Mouse (Mus musculus): ENCODE data around the gene Ift122.

The Ift122 gene

DNA sequence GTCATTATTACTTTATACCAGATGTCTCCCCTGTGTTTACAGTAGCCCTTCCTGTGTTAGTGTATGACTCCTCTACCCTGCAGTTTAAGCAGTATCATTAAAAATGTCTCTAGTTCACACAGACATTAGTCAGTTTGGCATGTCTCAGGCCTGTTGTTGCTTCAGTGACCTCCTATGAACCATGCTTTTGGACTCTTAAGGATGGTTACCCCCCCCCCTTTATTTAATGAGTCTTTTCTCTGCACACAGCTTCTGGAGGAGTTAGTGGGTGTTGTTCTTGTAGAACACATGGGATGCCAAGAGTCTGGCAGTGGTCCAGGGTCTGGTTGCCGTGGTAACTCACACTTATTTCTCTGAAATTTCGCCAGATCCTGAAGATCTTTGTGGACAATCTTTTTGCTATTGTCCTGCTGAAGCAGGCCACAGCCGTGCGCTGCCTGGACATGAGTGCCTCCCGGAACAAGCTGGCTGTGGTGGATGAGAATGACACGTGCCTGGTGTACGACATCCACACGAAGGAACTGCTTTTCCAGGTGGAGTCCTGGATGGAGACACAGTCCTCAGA, 38.3 kb downstream of the Ift122 start:
- DNase-seq (ENCODE audit: low spot score): no peak

DNA sequence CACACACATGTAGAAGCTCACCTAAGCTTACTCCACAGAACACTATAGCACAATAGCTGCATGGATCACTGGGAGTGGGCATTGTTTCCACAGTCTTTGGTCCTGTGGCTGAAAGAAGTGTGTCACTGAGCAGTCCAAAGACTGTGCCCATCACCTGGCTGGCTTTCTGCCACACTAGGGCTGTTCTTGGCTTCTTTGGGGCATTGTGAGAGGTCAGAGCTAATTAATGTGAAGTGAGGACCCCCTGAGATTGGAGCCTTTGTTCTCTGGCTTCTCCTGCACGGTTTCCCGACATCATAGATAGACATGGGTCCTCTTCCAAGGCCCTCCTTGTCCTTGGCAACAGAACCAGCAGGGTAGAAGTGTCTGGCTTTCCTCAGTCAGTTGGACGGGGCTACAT, 39.1 kb downstream of the Ift122 start:
- DNase-seq (ENCODE audit: low spot score): no peak

DNA sequence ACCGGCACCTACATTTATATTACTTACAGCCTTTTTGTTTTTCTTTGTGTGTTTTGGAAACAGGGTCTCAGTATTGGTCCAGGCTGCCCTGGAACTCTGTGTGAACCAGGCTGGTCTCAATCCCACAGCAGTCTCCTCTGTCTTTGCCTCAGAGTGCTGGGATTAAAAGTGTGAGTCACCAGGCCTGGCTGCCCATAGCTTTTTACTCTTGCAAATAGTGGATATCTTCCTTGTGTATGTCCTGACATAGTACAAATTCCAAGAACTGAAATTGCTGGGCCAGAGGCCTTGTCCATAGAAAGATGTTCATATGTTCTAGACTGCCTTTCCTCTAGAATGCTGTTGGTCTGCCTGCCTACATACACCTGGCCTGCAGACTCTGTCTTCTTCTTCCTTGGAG, 43.1 kb downstream of the Ift122 start:
- no peak for DNase-seq (ENCODE audit: low spot score)

DNA sequence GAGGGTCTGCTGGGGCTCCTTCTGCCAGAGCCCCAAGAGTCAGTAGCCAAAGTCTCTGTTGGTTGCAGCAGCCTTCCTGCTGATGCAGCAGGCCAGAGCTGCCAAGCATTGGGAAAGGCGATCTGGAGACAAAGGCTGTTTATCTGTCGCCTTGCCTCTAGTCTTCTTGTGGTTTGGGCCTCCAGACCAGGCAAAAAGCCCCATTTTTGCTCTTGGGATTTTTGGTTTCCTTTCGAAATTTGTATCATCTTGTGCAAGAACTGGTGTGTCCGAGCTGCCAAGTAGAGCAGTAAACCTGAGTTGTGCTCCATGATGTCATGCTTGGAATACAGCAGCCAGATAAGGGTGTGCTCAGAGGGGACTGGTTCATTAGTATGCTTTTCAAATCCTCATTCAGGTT, 43.8 kb downstream of the Ift122 start:
- DNase-seq (ENCODE audit: low spot score): peak; percentile 44

DNA sequence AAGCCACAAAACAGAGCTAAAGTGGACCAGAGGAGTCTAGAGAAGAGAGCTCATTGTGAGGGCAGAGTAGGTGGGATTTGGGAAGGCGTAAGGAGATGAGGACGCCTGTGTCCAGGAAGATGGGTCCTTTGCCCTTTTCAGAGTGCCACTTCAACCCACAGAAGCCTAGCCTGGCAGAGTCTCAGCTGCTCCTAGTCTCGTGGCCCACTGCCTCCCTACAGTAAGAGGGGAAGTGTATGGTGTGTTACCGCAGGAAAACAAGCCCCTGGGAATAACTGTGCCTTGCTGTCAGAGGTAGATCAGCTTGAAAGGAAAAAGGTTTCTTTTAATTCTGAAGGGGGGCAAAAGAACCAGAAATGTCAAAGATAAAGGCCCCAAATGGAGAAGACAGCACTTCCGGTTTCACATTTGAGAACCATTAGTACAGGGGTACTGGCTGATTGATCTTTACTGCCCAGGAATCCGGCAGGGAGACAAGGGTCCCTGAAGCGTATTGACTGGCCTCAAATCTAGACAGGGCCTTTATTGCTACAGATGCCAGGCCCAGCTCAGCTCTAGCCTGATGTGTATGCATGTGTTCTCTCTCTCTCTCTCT, 44.8 kb downstream of the Ift122 start:
- no peak for DNase-seq (ENCODE audit: low spot score)

DNA sequence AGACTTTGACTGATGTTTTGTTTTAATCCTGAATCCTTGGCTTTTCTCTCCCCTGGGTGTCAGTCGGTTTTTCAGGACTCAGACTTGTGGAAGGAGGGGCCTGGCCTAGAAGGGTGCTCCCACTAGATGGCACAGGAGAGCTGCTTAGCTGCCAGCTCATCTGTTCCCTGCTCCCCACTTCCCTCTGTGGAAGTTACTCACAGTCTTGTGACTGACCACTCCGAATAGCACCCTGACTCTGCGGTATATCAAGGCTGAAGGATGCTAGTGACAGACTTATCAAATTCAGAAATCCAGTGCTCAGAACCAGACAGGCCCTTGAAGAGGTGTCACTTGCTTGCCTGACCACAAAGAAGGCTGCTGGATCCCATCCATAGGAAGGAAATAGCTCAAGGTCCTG, 47.8 kb downstream of the Ift122 start:
- DNase-seq (ENCODE audit: low spot score): peak; percentile 63

DNA sequence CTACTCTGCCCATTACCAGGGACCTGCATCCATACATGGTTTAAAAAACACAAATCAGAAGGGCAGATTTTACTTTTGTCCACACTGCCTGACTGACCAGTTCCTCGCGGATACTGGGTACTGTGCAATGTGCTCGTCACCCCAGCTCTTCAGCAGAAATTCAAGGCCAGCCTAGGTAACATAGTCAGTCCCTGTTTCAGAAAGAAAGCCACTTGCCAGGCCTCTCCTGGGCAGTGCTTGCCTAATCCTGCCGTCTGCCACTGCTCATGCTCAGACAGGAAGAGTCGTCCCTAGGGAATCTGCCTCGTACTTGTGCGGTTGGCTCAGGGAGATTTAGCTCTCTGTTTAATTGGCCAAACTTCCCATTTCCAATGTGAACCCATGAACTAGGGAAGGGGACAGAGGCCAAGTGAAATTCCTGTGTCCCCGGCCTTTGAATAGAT, 48.2 kb downstream of the Ift122 start:
- no peak for DNase-seq (ENCODE audit: low spot score)

DNA sequence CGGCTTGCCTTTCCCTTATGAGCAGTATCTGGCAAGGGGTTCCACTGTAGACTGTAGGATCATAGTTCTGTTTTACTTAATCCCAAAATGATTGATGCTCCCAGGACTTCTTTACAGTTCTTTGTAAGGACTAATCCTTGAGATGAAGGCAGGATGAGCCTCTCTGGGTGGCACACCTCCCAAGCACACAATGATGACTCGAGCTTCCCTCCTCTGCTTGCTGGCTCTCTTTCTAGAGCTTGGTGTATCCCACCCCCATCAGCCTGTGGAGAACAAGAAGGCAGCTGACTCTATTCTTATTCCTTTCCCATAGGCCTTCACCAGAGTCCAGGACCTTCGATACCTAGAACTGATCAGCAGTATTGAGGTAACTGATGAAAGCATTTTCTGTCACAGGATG, 49.3 kb downstream of the Ift122 start:
- no peak for DNase-seq (ENCODE audit: low spot score)

DNA sequence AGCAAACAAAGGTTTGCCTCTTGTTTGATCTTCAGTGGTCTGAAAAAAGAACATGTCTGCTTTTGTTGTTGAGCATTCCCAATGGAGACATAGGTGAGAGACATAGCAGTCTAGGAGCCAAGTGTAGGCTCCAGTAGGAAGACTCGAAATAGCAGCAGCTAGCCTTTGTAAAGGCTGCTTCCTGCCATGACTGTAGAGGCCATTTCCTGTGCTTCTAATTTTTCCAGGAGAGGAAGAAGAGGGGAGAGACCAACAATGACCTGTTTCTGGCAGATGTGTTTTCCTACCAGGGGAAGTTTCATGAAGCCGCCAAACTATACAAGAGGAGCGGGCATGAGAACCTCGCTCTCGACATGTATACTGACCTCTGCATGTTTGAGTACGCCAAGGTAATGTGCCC, 52.3 kb downstream of the Ift122 start:
- no peak for DNase-seq (ENCODE audit: low spot score)

DNA sequence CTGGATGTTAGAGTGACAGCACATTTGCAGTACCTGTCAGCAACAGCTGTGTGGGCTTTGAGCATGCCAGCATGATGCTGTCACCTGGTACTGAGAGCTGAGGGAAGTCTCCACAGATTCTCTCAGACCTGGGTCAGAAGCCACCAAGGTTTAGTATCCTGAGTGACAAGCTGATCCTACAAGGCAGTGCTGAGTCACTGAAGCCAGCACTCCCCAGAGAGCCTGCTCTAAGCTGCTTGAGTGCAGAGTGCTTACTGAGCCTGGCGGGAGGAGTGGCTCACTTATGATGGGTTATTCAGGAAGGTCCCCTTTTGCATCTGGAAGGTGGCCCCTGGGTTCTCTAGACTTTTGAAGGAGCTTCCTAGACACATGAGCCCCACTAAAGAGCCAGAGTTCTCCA, 53.2 kb downstream of the Ift122 start:
- DNase-seq (ENCODE audit: low spot score): no peak

DNA sequence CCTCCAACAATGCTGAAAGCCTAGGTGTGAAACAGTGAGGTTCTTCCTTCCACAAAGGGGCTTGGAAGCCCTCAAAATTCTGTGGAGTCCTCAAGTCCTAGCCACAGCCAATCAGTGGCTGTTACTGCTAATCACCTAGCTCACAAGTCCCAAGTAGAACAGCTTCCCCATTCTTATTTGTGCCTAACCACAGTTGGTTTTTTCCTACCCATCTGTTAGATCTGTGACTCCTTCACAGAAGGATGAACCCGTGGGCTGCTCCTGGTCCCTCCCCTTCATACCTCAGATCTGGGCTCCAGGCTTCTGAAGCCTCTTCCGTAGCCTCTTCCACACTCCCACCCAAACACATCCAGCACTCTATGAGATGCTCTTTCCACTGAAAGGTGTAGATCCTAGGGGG, 53.6 kb downstream of the Ift122 start:
- no peak for DNase-seq (ENCODE audit: low spot score)

DNA sequence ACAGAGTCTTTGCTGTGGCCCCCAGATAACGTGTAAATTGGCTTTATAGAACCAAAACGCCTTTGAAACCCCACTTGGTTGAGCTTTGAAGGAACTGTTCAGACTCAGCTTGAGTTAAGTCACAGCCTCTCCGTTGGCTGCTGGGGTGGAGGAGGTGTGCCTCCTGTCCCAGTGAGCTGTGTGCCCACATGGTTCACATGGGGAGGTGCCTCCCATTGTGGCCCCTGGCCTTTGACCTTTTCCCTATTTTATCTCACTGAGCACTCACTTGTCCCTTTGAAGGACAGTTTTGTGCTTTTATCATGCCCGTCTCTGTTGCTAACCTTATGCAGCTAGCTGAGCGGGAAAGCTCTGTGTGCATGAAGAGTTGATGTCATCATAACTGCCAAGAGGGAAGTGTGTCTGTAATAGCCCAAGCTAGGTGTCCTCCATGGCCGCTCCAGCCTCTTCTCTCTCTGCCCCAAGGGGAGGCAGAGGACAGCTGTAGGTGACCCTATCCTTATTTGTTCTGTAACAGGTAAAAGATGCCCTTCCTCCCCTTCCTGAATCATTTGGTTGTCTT, 55.2 kb downstream of the Ift122 start:
- DNase-seq (ENCODE audit: low spot score): no peak

DNA sequence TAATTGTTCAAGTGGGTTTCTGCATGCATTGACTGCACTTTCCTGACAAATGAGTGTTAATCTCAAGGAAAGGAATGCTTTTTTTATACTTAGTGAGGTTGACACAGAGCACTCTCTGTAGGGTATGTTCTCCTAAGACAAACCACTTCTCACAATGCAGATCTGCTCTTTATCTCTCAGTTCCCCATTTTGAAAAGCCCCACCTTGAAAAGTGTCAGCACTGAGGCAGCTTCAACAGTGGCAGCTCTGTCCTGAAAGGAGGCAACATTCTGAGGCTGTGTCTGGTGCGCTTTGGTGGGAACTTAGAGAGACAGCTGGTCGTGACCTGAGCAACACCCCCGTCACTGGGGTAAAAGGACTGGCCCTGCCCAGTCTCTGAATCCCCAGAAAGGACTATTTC, 55.8 kb downstream of the Ift122 start:
- DNase-seq (ENCODE audit: low spot score): no peak

DNA sequence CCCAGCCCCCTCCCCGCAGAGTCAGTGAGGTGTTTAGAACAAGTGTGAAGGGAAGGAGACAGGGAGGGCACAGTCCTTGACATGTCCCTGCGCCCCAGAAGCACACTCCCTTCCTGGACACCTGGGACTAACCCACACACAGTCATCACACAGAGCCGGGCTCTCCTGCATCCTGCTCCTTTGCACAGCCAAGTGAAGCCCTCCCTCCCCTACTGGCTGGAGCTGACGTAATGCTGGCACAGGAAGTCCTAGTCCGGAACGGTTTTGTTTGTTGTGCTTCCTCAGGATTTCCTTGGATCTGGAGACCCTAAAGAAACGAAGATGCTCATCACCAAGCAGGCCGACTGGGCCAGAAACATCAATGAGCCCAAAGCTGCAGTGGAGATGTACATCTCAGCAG, 56.7 kb downstream of the Ift122 start:
- no peak for DNase-seq (ENCODE audit: low spot score)

DNA sequence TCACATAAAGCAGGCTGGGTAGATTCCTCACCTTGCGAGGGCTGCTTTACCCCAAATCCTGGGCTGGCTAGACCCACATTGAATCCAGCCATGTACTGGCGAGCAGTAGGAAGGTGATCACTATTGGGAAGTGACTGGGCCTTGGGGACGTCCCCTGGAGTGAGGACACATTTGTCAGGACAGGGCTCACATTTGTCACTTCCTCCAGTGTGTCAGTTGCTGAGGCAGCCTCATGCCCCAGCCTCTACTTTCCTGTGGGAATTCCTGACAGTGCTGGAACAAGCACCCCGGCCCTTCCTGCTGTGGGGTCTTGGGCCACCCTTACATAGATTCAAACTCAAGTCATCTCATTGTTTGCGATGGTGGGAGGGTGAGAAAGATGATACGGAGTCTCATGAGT, 58.5 kb downstream of the Ift122 start:
- DNase-seq (ENCODE audit: low spot score): no peak

DNA sequence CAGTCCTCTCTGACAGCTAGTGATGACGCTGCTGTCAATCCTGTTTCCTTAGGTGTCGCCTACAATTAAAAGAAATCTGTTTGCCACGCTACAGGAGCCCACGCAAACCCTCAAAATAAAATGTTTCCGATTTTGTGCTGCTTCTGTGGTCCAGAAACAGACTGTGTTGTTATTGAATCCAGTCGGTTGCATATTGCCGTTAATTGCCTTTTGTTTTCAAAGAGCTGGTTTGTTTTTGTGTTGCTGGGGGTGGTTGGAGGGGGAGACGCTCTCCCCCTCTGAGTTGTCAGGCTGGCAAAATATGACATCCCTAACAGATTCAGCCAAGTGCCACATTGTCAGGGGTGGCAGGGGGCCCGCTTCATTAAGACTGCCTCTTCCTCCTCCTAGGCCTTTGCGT, 60.2 kb downstream of the Ift122 start:
- no peak for DNase-seq (ENCODE audit: low spot score)

DNA sequence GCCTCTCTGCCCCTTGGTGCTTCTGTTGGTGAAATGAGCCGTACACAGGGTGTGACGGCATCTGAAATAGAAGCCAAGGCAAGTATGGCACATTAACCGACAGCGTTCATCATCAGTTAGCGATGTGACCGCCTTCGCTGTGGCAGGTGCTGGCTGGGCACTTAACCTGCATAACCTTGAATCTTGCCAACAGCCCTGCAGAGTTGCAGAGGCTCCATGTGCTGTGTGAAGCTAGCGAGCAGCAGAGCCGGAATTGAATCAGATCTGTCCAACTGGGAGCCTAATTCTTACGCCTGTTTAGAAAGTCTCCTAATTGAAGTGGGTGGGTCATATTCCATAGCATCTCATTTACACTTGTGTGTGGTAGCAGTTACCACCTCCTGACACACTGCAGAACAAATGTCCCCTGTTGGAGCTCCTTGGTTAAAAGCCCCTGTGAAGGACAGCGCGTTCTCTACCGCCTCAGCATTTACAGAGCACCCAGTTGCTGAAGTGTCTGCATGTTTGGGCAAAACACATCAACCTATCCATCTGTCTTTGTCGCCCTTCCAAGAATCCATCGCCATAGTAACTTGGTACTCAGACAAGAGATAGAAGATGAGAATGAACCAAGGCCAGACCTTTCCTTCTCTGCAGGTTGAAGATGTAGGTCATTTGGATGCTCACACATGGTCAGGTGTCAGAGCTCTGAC, 61.4 kb downstream of the Ift122 start:
- DNase-seq (ENCODE audit: low spot score): no peak

DNA sequence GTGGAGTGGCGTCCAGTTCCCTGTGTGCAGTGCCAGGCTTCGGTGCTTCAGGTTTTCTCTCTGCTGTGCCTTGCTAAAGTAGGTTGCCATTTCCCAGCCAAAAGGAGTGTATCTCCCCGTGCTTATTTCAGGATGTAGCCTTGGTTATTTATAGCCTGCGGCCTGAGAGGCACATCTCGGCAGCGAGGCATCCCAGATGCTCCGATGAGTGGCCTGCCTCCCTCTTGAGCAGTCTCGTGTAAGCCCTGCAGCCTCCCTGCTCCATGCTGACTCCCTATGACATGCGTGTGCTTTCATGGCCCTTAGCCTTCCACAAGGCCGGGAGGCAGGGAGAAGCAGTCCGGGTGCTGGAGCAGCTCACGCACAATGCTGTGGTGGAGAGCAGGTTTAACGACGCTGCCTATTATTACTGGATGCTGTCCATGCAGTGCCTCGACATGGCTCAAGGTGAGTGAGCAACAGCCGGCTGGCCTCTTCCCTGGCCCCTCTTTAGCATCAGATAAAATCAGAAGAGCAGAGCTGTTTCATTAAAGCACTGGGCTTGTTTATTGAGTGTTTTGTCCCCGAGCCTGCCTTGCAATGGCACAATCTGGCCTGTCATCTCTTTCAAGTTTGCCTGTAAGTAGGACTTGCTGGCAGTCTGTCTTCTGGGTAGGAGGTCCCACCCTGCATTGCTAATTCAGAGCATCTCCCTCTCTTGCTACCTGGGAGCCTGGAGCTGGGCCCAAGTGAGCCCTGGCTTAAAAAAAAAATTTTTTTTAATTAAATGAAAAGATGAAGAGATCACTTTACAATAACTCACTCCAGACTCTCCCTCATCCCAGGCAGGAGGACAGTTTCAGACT, 62.6 kb downstream of the Ift122 start:
- no peak for DNase-seq (ENCODE audit: low spot score)

DNA sequence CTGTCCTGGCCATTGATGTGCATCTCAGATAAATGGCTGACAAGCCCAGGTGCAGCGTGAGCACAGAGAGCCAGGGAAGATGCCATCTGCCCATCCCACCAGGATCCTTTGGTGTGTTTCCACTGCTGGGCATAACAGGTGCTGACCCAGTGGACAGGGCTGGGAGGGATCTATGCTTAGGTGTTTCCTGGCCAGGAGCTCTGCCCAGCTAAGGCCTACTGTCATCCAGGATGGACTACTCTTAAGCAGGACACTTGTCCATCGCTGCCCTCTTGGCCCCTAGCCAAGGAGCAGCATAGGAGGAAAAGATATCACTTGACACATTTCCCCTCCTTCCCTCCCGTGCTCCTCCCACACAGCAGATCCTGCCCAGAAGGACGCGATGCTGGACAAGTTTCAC, 63.3 kb downstream of the Ift122 start:
- no peak for DNase-seq (ENCODE audit: low spot score)

DNA sequence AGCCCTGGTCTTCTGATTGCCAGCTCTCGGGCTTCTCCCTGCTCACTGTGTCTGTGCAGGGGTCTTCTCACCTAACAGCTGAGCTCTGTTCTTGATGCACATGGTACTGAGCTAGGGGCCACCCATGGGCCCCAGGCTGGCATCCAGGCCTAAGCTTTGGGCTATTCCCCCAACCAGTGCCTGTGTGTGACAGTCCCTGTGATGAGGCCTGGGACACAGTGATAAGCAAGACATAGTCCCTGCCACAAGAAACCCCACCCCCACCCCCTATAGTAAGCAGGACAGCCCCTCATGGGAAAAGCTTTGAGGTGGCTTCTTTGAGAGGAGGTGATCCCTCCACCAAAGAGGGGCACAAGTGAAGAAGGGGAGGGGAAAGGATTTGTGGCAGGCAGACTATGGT, 65.3 kb downstream of the Ift122 start:
- no peak for DNase-seq (ENCODE audit: low spot score)

DNA sequence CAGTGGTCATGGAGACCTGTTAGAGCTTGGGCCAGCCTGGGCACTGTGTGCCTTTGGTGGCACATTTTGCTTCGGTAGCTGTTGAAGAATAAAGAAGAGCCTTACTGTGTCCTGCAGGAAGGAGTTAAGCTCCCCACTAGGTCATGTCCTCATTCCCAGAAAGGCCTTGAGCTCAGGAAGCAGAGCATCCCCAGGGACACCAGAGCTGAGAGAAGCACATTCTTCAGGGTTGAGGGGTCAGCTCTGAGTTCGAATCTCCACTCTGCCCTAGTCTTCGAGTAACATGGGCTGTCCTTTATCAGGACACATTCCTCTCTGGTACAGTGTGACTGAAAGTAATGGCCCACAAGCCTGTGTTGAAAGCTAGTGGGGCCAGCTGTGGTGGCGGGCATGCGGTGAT, 66.6 kb downstream of the Ift122 start:
- no peak for DNase-seq (ENCODE audit: low spot score)

DNA sequence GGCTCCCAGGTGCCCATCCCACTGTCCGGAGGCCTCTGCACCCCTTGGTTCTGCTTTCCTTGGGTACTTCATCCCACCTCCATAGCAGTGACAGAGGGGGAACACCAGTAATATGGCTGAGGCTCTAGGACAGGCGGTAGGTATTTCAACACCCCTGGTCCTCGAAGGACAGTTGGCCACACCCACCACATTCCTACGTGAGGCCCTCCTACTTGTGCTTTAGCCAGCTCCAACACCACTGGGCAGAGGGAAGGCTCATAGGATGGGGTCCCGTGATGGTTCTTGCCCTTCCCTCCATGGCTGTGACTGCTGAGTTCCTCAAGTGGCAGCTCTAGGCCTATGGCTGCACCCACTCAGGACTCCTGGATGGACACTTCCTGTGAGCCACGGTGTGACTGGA, 71.6 kb downstream of the Ift122 start:
- no peak for DNase-seq (ENCODE audit: low spot score)

DNA sequence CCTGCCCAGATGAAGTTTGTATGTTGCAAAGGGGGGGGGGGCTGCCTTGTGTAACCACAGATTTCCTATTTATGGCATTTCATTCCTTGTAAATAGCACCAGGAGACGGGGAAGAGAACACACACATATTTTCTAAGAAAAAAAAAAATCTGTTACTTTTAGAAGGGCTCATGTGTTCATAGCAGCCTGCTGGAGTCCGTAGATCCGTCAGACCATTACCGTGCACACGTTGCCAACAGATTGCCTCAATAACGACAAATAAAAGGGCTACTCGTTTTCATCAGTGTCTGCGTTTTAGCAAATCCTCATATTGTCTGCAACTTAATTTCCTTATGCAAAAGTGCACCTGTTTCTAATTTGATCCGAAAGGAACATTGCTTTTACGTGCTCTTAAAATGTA, 73.1 kb downstream of the Ift122 start:
- no peak for DNase-seq (ENCODE audit: low spot score)
